Mouse (Mus musculus): ENCODE measurements around the gene Alox8. TPM values are rescaled to one million over a fixed set of nuclear protein-coding genes. Genes with fewer than 3 reads are reported as not detected.
A peak's percentile ranks its signal among the peaks of the same experiment; 100 is the strongest.

Alox8 gene
- total RNA-seq, 2 experiments from 2014 or later: 1.1 to 2.2 TPM

GRCm38 (mm10) chr11:69179512-69179911, 18.1 kb downstream of the Alox8 start:
- DNase-seq: no peak

- no peak for DNase-seq
Observed at GRCm38 (mm10) chr11:69178525-69178924, 19.1 kb downstream of the Alox8 start.

GRCm38 (mm10) chr11:69174722-69175121, 22.9 kb downstream of the Alox8 start:
- no peak for DNase-seq

- no peak for DNase-seq
Observed at GRCm38 (mm10) chr11:69172606-69173005, 25.0 kb downstream of the Alox8 start.

- peak; percentile 88 to 89 for DNase-seq
Observed at GRCm38 (mm10) chr11:69171626-69172025, 26.0 kb downstream of the Alox8 start.

GRCm38 (mm10) chr11:69169313-69169712, 28.3 kb downstream of the Alox8 start:
- no peak for DNase-seq

GRCm38 (mm10) chr11:69156800-69157199, 40.8 kb downstream of the Alox8 start, which contains the start of gene Alox12b:
TSS of gene Alox12b (plus strand) at chr11:69156989.
- no peak for DNase-seq

- DNase-seq: no peak
Observed at GRCm38 (mm10) chr11:69155351-69155750, 42.3 kb downstream of the Alox8 start.

- DNase-seq: no peak
Observed at GRCm38 (mm10) chr11:69153831-69154230, 43.8 kb downstream of the Alox8 start.

GRCm38 (mm10) chr11:69151004-69151403, 46.6 kb downstream of the Alox8 start:
- DNase-seq: no peak

GRCm38 (mm10) chr11:69150444-69150843, 47.2 kb downstream of the Alox8 start:
- DNase-seq: peak; percentile 59 to 86

GRCm38 (mm10) chr11:69149728-69150127, 47.9 kb downstream of the Alox8 start:
- no peak for DNase-seq

- DNase-seq: no peak
Observed at GRCm38 (mm10) chr11:69148451-69148960, 49.1 kb downstream of the Alox8 start.

GRCm38 (mm10) chr11:69147546-69147945, 50.1 kb downstream of the Alox8 start:
- DNase-seq: no peak

- no peak for DNase-seq
Observed at GRCm38 (mm10) chr11:69135361-69135760, 62.3 kb downstream of the Alox8 start.

GRCm38 (mm10) chr11:69134622-69134968, 63.0 kb downstream of the Alox8 start:
- DNase-seq: no peak

Other genes with a start within 250 kb of the Alox8 start
- gene Arhgef15, start 240.4 kb downstream of the Alox8 start, total RNA-seq (2021): 10 to 100 TPM; 20.6 to 23.5 TPM
- gene Slc25a35, start 229.7 kb downstream of the Alox8 start, total RNA-seq (2021): 1 to 10 TPM; 4.8 to 9.3 TPM
- gene Rangrf, start 222.7 kb downstream of the Alox8 start, total RNA-seq (2021): 100 to 1,000 TPM in 1 of 2 experiments, 10 to 100 TPM in 1; 87.5 to 102 TPM
- 1 to 10 TPM; 5.4 to 6.2 TPM for gene Pfas, start 189.4 kb downstream of the Alox8 start, total RNA-seq (2021)
- 10 to 100 TPM; 10.9 to 13.9 TPM for gene Ctc1, start 181.9 kb downstream of the Alox8 start, total RNA-seq (2021)
- 1 to 10 TPM in 1 of 2 experiments, under 1 TPM in 1; 0.67 to 1.5 TPM for gene Aurkb, start 152.2 kb downstream of the Alox8 start, total RNA-seq (2021)
- 10 to 100 TPM; 16.7 to 19.3 TPM for gene Borcs6, start 138.1 kb downstream of the Alox8 start, total RNA-seq (2021)
- 1 to 10 TPM; 5.3 to 7.0 TPM for gene Tmem107, start 127.0 kb downstream of the Alox8 start, total RNA-seq (2021)
- gene Vamp2, start 109.4 kb downstream of the Alox8 start, total RNA-seq (2021): 10 to 100 TPM; 53.9 to 55.4 TPM
- 10 to 100 TPM; 38.8 to 48.5 TPM for gene Per1, start 102.6 kb downstream of the Alox8 start, total RNA-seq (2021)
- gene Hes7, start 77.4 kb downstream of the Alox8 start, total RNA-seq (2021): under 1 TPM in 1 of 2 experiments, not detected in 1; 0.15 TPM
- under 1 TPM; 0.23 to 0.27 TPM for gene 9130213A22Rik, start 75.3 kb downstream of the Alox8 start, total RNA-seq (2021)
- not detected for gene Aloxe3, start 71.9 kb downstream of the Alox8 start, total RNA-seq (2021)
- not detected for gene Alox12b, start 40.9 kb downstream of the Alox8 start, total RNA-seq (2021)
- 1 to 10 TPM; 1.3 to 1.5 TPM for gene Gucy2e, start 39.2 kb upstream of the Alox8 start, total RNA-seq (2021)
- 1 to 10 TPM; 2.8 TPM for gene Cntrob, start 125.9 kb upstream of the Alox8 start, total RNA-seq (2021)
- gene Trappc1, start 126.1 kb upstream of the Alox8 start, total RNA-seq (2021): 10 to 100 TPM; 48.8 to 49.4 TPM
- gene Kcnab3, start 128.4 kb upstream of the Alox8 start, total RNA-seq (2021): under 1 TPM in 1 of 2 experiments, not detected in 1; 0.23 TPM
- under 1 TPM; 0.41 to 0.57 TPM for gene Rnf227, start 142.6 kb upstream of the Alox8 start, total RNA-seq (2021)
- gene Chd3, start 171.6 kb upstream of the Alox8 start, total RNA-seq (2021): 10 to 100 TPM; 16.2 to 26.3 TPM
- 100 to 1,000 TPM; 112 to 118 TPM for gene Naa38, start 197.6 kb upstream of the Alox8 start, total RNA-seq (2021)
- gene Cyb5d1, start 197.8 kb upstream of the Alox8 start, total RNA-seq (2021): 10 to 100 TPM; 30.2 to 32.2 TPM
- gene Tmem88, start 200.4 kb upstream of the Alox8 start, total RNA-seq (2021): 10 to 100 TPM; 10.3 to 14.3 TPM
- 10 to 100 TPM; 15.8 to 18.0 TPM for gene Kdm6b, start 215.8 kb upstream of the Alox8 start, total RNA-seq (2021)